Comparison of ENCODE assay signal across 13 mouse cellular contexts in genomic region chr19:49860761-49861160, GRCm38 (mm10).
A peak's percentile ranks its signal among the peaks of the same experiment; 100 is the strongest.
DNase-seq lines count a peak whose midpoint lies in the region; ATAC-seq lines count a peak whose summit lies in the region.
"Had no signal": no experiment of that assay in that cellular context is flagged by ENCODE, and none has a peak within 500 bp of the region (broad histone marks: within the 10 kb centered on the region; RNA-seq: fewer than 3 reads in every experiment).

No protein-coding gene starts in this region.

- H3K4me2 ChIP-seq in heart, embryonic 14.5 days (ENCODE audit: low read length), result peak overlapping the region; percentile 58
- H3K4me2 ChIP-seq in midbrain, embryonic 16.5 days (ENCODE audit: low read length), result peak overlapping the region; percentile 20; the same call in 1 of the 2 replicates
- H3K4me2 ChIP-seq: hindbrain, embryonic 13.5 days; kidney, embryonic 15.5 days had no signal

- no peak for ATAC-seq in heart, embryonic 14.5 days (ENCODE audit: insufficient number of reproducible peaks, insufficient read depth, low FRiP score, low read depth)
- peak; percentile 48; the same call in 1 of the 2 replicates for ATAC-seq in midbrain, embryonic 16.5 days

- no peak for DNase-seq in heart, postnatal 36 days
- no peak for DNase-seq in midbrain, embryonic 10.5 days (ENCODE audit: low spot score)
- DNase-seq in left cerebral cortex, postnatal 14 days (ENCODE audit: low spot score in 2 of 2), result peak; percentile 47 to 74
- DNase-seq in MN1 (ENCODE audit: low spot score), result no peak
- DNase-seq in cerebellum, adult 18-20 months, result no peak
- no peak for DNase-seq in testis, postnatal 14 days (ENCODE audit: low spot score)
- DNase-seq: thymus, postnatal 4 days had no signal

- H3K27me3 ChIP-seq in heart, embryonic 14.5 days (ENCODE audit: control insufficient read depth, insufficient read depth, low read length), result no peaks in the 10 kb centered on the region
- no peaks in the 10 kb centered on the region for H3K27me3 ChIP-seq in midbrain, embryonic 16.5 days (ENCODE audit: control insufficient read depth, insufficient read depth, low read depth, low read length)
- H3K27me3 ChIP-seq in midbrain, embryonic 10.5 days (ENCODE audit: low read depth, poor library complexity, severe bottlenecking), result no peaks in the 10 kb centered on the region
- H3K27me3 ChIP-seq: hindbrain, embryonic 13.5 days; kidney, embryonic 15.5 days had no signal

- 36% methylated on average over 7 of the region's 7 CpGs for WGBS in heart, embryonic 14.5 days
- 38% methylated on average over 7 of the region's 7 CpGs for WGBS in midbrain, embryonic 16.5 days
- WGBS in midbrain, embryonic 10.5 days, result 61% methylated on average over 7 of the region's 7 CpGs

- no peaks in the 10 kb centered on the region for H3K36me3 ChIP-seq in heart, embryonic 14.5 days (ENCODE audit: control insufficient read depth, insufficient read depth, low read length)
- H3K36me3 ChIP-seq in midbrain, embryonic 16.5 days (ENCODE audit: control insufficient read depth, insufficient read depth, low read length), result no peaks in the 10 kb centered on the region
- H3K36me3 ChIP-seq in midbrain, embryonic 10.5 days, result no peaks in the 10 kb centered on the region
- H3K36me3 ChIP-seq: hindbrain, embryonic 13.5 days; kidney, embryonic 15.5 days; limb, embryonic 10.5 days had no signal

- no peaks in the 10 kb centered on the region for H3K9me3 ChIP-seq in heart, embryonic 14.5 days (ENCODE audit: control insufficient read depth, low read length)
- no peaks in the 10 kb centered on the region for H3K9me3 ChIP-seq in midbrain, embryonic 16.5 days (replicated peaks; ENCODE audit: control insufficient read depth, low read length, poor library complexity, severe bottlenecking)
- no peaks in the 10 kb centered on the region for H3K9me3 ChIP-seq in midbrain, embryonic 10.5 days (replicated peaks)
- H3K9me3 ChIP-seq: hindbrain, embryonic 13.5 days; kidney, embryonic 15.5 days; limb, embryonic 10.5 days had no signal

- H3K4me3 ChIP-seq in heart, embryonic 14.5 days (ENCODE audit: control insufficient read depth in 1 of 2, insufficient read depth in 1 of 2, low read depth in 1 of 2, low read length in 2 of 2), result peak overlapping the region; percentile 5 to 16; a peak in 1 of 4 replicates
- H3K4me3 ChIP-seq in midbrain, embryonic 16.5 days (ENCODE audit: low read depth, low read length), result no peak overlapping the region
- no peak overlapping the region for H3K4me3 ChIP-seq in midbrain, embryonic 10.5 days
- H3K4me3 ChIP-seq: hindbrain, embryonic 13.5 days; kidney, embryonic 15.5 days; limb, embryonic 10.5 days had no signal

- H3K4me1 ChIP-seq in heart, embryonic 14.5 days (ENCODE audit: control insufficient read depth in 2 of 2, insufficient read depth in 2 of 2, low read length in 2 of 2), result no peaks in the 10 kb centered on the region
- H3K4me1 ChIP-seq in midbrain, embryonic 16.5 days (ENCODE audit: control insufficient read depth, insufficient read depth, low read length), result peaks cover 2% of the 10 kb centered on the region
- peaks cover 7% of the 10 kb centered on the region for H3K4me1 ChIP-seq in midbrain, embryonic 10.5 days
- H3K4me1 ChIP-seq: hindbrain, embryonic 13.5 days had no signal

- 0 out of 2 replicates have a peak overlapping the region, but pooled peaks have one; percentile 18 for H3K9ac ChIP-seq in heart, embryonic 14.5 days (ENCODE audit: low read length)
- peak overlapping the region; percentile 38; the same call in 1 of the 2 replicates for H3K9ac ChIP-seq in midbrain, embryonic 16.5 days (ENCODE audit: low read depth, low read length)
- H3K9ac ChIP-seq: hindbrain, embryonic 13.5 days; kidney, embryonic 15.5 days had no signal

- H3K27ac ChIP-seq in heart, embryonic 14.5 days (replicated peaks in 1 of 2; ENCODE audit: control insufficient read depth in 1 of 2, insufficient read depth in 1 of 2, low read depth in 2 of 2, low read length in 2 of 2), result 0 out of 4 replicates have a peak overlapping the region, but pooled peaks of 1 of the 2 experiments have one; percentile 20
- peak overlapping the region; percentile 54 for H3K27ac ChIP-seq in midbrain, embryonic 16.5 days (ENCODE audit: low read length)
- no peak overlapping the region for H3K27ac ChIP-seq in midbrain, embryonic 10.5 days (replicated peaks)
- H3K27ac ChIP-seq: hindbrain, embryonic 13.5 days; kidney, embryonic 15.5 days; limb, embryonic 10.5 days; macrophage had no signal

- intact Hi-C loops in heart, postnatal 36 days (cut with DNase I), result no loop called here
- intact Hi-C loops in left cerebral cortex, postnatal 14 days (cut with DNase I), result no loop called here

Comparison
In these comparisons a context has a peak if more than half of its experiments do, and no peak if none do; other contexts are left out.
1. H3K4me3 ChIP-seq: peak in heart, embryonic 14.5 days (2 of 2); none in midbrain, embryonic 16.5 days (single experiment) and midbrain, embryonic 10.5 days (single experiment).
2. DNase-seq: peak in left cerebral cortex, postnatal 14 days (2 of 2); none in heart, postnatal 36 days (0 of 2), midbrain, embryonic 10.5 days (single experiment), MN1 (single experiment), cerebellum, adult 18-20 months (0 of 2) and testis, postnatal 14 days (single experiment).